Mouse (Mus musculus) frontal cortex, postnatal 10 days (tissue): ENCODE measurements at regions not wholly inside any gene's neighbourhood (a gene's known extent, or its start where the extent isn't known, plus 50 kb on each side); places are given as distances from the start of the nearest gene placed in this dataset.
"Not testable (repeated sequence)": the region's sequence is repeated elsewhere in the genome, so short reads cannot be mapped to it uniquely, and the experiment has no call there.

Experiments used
- DNase-seq, 2 experiments: peaks; one replicate each; pipeline ENCODE4 v3.0.0; 2022; ENCODE audit warnings: low spot score in 2 of 2, mixed read lengths in 1 of 2

DNA sequence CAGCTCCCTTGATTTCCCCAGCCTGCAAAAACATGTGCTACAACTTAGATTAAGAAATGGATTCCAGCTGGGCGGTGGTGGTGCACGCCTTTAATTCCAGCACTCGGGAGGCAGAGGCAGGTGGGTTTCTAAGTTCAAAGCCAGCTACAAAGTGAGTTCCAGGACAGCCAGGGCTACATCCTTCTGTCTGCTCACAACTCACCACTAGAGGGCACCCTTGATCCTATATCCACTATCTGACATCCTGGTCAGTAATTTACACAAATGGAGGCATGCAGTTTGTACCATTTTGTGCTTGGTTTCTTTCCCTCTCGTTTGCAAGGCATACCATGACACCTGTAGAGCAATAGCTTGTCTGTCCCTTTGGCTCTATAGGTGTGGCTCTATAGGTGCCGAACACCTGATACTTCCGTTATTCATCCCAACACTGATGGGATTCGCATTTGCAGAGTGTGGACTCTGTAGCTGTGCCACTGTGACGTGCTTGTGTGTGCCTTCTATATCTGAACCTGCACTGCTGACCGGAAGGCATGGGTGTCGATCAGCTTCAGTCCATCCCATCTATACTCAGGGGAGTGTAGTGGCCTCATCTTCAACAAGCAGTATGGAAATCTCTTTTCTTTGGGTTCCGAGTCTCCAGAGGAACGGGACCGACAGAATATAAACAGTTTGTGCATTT, 108.4 kb upstream of the Spata13 start:
- DNase-seq, result peak in 1 of 2 experiments; percentile 54

DNA sequence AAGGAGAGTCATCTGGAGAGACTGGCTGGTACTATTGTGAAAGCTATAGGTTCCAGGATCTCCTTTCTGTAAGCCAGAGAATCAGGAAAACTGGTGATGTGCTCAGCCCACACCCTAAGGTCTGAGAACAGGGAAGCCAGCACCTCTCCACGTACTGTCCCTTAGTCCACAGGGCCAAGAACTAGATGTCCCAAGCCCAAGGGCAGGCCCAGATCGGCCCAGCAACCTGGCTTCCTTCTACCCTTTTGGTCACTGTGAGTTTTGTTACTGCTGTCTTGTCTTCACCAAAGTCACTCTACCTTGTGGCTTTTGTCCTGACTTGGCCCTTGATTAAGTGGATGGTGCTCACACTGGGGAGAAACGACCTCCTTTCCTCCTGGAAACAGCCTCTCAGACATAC, 107.8 kb upstream of the Spata13 start:
- no peak for DNase-seq

DNA sequence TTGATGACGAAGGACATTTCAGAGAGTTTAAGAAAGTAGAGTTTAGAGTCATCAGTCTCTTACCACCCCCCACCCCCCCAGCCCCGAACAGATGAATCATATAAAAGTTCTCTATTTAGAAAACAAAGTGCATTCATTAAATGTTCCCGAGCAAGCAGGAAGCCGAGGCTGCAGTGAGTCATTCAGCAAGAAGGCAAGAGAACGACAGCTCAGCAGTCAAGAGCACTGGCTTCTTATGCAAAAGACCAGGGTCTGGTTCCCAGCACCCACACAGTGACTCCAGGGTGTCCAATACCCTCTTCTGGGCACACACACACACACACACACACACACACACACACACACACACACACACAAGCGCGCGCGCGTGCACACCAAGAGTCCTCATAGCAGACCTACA, 107.0 kb upstream of the Spata13 start:
- no peak for DNase-seq

DNA sequence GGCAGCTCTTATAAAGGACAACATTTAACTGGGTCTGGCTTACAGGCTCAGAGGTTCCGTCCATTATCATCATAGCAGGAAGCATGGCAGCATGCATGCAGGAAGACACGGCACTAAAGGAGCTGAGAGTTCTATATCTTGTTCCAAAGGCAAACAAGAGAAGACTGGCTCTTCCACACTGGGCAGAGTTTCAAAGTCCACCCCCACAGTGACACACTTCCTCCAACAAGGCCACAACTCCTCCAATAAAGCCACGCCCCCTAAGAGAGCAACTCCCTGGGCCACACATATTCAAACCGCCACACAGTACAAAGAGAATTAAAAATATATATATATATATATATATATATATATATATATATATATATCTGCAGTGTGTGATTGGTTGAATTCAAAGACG, 105.8 kb upstream of the Spata13 start:
- DNase-seq, result no peak

DNA sequence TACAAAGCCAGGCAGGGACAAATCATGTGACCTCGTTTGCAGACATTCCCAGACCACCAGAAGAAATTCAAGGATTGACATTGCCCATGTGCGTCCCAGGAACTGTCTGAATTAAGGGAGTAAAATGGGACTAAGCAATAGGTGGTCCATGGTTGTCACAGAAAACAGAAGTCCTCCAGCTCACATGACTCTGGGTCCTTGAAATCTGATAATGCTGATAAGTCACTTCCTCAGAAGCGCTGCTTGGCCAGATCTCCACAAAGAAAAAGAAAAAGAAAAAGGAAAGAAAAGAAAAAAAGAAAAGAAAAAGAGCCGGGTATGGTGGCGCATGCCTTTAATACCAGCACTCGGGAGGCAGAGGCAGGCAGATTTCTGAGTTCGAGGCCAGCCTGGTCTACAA, 105.3 kb upstream of the Spata13 start:
- no peak for DNase-seq

DNA sequence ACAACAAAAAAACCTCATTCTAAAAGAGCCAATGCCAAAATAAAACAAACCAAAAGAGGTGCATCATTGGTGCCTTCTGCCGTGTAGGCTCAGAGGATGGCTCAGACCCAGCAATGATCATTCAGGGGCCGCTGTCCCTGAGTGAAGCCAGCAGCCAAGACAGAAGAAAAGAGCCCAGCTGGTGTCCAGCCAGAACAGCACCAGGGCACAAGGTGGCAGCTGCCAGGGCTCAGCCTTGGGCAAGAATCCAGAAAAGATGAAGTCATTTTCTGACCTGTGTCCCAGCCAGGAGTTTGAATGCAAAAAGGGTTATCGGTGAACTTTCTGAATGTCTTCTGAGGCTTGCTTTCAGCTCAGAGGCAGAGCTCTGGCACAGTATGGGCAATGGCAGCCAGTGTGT, 104.8 kb upstream of the Spata13 start:
- DNase-seq, result peak in 1 of 2 experiments; percentile 37

DNA sequence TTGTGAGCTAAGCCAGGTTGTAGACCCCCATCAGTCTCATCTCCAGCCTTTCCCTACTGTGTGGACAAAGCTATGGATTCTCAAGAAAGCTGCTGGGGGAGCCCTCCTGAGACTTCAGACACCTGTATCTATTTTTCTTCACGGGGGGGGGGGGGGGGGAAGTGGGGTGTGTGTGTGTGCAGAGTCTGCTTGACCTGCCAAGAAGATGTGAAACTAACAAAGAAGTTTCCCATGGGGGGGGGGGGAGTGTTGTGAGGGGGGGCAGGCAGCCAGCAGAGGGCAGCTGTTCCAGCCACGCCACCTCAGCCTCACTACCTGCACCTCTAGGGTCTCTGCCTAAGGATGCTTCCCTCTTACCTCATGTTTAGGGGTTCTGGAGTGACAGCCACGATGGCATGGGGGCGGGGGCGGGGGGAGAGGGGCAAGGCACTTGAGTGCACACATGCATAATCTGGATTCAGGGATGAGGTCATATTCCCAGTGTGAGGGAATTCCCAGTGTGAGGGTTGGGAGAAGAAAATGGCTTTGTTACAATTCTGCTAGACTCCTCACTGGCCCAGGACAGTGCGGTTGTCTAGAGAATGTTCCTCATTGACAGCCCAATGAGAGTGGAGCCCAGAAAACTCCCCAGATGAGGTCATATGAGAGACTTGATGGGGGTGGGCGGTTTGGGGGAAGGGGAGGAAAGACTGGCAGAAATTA, 104.0 kb upstream of the Spata13 start:
- DNase-seq, result no peak

DNA sequence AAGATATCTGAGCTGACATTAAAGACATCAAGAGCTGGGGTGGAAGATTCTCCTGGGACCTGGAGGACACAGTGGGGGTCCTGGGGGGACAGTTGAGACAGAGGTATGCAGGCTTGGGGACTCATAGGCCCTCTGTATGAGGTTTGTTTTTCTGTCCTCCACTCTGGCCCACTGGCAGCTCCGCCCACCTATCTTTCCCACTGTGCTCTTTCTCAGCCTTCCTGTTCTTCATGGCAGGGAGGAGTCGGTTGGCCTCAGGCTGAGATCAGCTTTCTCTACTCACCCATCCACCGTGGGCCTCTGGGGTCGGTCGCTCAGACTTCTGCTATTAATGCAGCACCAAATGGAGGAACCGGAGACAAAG, 103.5 kb upstream of the Spata13 start:
- DNase-seq, result no peak

DNA sequence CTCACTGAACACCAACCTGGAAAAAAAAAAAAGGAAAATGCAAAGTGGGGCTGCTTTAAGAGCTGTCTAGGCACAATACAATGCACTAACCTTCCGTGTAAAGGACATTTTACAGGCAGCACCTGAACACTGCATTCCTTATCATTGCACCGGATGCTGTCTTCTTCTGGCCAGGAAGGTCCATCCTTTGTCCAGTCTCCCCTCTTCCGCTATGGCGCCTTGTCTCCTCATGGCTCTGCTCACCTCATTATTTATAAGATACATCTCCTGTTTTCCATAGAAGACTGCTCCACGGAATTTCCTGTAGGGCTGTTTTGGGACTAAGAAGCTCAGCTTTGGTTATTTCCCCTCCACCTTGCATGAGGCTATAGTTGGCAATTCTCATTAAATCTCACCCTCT, 102.8 kb upstream of the Spata13 start:
- DNase-seq, result no peak

DNA sequence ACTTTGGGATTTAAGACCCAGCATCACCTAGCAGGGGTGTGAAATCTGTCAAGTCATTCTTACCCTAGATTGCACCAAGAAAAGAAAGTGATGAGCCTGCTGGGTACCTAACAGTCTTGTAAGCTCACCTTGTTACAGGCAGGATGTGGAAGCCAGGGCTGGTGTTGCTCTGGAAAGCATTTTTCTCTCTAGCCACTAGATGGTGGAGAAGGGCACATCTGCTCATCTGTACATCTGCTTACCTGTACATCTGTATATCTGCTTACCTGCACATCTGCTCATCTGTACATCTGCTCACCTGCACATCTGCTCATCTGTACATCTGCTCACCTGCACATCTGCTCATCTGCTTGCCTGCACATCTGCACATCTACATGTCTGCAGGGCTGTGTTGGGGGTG, 102.0 kb upstream of the Spata13 start:
- no peak for DNase-seq

DNA sequence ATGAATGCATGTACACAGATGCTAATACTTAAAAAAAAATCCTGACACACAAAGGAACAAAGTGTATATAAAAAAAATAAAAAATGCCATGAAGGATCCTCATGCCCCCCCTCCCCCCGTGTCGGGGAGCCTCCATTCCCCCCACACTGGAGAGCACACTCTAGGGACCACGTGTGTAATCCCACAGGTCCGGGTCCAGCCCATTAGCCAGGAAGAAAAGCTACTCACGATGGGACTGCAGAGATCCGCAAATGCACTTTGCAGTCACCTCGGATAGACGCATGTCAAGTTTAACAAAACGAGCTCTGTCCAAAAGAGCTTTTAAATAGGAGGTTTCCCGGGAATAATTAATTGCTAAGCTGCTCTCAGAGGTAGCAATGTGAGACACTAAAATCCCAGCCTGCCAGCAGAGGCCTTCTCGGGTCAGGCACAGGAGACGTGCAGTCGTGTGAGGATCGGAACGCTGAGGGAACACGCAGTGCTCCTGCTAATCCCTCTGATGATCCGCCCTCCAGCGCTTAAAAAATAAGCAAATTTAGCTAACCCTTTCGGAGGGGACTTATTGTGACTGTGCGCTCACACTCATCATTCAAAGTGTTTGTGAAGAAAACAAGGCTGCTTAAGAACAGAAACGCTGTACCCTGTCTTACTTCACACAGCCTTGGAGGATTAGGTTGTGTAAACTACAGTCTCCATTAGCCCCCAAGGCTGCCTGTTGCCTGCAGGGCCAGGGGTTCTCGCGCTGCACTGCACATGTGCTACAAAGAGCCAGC, 100.2 kb upstream of the Spata13 start:
- DNase-seq, result no peak

DNA sequence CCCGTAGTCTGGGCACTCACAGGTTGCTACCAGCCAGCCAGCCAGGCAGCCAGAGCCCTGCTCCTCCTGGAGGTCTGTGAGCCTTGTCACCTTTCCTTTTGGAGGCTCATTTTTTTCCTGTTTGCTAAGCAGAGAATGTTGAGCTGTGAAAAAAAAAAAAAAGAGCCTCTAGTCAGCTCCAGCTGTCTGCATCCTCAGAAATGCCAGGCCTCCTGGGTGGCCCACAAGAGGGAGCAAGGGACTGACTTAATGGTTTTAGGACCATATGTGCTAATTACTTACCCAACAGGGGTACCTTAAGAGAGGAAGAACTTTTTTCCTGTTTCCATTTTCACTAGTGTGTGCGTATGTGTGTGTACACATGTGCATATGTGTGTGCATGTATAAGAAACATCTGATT, 94.8 kb upstream of the Spata13 start:
- DNase-seq, result no peak

DNA sequence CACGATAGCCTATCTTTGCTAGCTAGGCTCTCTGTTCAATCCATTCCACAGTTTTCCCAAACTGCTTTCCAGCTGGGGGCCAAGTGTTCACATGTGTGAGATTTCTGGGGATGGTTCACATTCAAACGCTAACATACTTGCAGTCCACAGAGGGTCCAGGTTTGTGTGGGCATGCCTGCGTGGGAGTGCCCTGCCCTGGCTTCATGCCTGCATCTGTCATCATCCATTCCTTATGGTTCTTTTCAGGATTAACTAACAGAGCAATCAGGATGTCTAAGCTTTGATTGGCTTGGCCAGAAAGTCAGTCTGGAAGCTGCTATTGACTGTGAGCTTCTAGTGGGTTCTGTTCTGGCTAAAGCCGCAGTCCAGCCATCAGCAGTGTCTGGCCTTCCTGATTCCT, 93.7 kb upstream of the Spata13 start:
- no peak for DNase-seq

DNA sequence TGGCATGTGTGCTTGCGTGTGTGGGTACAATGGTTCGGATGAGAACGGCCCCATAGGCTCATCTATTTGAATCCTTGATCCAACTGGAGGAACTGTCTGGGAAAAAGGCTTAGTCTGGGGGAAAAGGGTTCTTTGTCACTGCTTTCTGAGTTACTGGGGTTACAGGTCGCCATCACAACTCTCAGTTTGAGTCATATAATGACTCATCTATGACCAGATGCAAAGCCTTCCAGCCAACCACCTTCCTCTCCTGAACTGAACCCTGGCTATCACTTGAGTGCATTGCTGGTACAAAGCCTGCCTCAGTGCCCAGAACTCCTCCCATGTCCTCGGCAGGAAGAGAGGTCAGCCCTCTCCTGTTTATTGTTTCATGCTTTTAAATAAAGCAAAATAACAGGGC, 92.2 kb upstream of the Spata13 start:
- no peak for DNase-seq

DNA sequence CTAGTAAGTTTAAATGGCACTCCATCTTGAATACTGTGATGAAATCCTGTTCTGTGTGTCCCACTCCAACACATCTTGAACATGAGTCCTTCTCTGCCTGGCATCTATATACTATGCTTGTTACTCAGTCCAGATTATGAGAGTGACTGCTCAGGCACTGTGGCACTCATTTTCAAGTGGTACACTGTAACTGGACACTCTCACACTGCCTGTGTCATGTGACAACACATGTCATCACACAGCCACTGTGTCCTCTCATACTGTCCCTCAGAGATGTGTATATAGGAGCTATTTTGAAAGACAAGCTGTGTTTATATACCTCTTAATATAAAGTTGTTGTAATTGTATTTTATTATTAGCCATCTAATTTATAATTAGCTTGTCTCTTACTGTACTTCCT, 89.0 kb upstream of the Spata13 start:
- DNase-seq, result no peak

DNA sequence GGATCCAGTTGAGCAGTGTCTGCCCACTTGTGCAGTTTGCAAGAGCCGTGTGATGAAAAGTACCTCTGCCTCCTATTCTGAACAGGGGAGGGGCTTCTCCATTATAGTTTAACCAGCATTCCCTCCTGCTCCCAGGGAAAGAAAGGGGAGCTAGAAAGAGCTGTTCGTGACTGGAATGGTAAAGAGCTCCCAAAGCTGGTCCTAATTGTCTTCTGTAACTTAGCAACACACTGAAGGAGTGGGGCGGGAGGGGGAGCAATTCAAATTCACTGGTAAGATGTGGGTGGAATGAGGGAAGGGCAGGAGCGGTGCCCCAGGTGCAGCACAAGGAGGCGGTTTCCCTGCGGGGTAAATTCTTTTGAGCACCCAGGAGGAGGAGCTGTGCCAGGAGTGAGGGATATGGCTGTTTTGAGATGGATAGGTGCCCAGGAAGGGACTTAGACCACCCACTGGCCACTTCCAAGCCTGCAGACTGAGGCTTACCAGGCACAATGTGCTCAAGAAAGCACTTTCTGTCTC, 79.5 kb upstream of the Spata13 start:
- DNase-seq, result peak; percentile 77 to 87

DNA sequence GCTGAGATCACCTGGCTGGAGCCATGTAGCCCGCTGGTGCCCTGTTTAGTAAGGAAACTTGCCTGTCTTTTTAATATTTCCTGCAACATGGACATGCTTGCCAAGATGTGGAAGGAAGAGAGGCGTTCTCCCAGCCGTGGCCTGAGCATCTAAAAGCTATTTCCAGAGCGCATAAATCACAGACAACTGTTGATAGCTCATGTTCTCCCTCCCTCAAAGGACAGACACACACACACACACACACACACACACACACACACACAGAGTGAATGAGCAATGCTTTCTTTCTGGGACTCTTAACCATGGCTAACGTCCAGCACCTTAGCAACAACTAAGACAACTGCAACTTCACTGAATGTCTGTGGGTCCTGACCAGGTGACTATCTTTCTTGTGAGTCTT, 77.3 kb upstream of the Spata13 start:
- DNase-seq, result no peak

DNA sequence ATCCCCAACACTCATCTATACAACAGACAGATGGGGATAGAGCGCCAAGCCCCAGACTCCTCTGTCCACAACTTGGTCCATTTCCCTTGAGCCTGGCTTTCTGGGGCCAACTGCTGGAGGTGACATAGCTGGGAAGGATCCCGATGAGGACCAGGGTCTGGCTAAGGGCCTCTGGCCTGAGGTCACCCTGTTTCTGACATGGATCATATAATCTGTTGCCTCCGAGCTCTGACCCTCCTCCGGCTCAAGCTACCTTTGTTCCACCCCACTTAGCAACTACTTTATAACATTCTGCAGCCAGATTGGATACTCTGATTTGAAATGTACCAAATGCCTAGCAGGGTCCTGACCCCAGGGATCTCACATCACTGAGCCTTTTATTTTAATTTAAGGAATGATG, 76.8 kb upstream of the Spata13 start:
- DNase-seq, result no peak

DNA sequence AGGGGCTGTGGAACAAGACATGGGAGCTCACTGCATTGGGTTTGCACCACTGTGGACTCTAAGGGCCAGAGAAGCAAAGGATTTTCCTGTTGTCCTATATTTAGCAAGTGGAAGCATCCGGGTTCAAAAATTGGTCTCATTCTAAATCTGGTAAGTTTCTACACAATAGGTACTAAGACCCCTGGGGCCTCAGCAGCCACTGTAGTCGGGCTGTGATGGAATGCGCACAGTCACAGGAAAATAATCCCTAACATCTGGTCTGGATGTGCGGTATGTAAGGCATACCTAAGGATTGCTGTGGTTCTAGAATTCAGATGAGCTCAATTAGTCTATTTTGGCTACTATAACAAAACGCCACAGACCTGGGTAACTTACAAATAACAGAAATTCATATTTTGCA, 74.4 kb upstream of the Spata13 start:
- no peak for DNase-seq

DNA sequence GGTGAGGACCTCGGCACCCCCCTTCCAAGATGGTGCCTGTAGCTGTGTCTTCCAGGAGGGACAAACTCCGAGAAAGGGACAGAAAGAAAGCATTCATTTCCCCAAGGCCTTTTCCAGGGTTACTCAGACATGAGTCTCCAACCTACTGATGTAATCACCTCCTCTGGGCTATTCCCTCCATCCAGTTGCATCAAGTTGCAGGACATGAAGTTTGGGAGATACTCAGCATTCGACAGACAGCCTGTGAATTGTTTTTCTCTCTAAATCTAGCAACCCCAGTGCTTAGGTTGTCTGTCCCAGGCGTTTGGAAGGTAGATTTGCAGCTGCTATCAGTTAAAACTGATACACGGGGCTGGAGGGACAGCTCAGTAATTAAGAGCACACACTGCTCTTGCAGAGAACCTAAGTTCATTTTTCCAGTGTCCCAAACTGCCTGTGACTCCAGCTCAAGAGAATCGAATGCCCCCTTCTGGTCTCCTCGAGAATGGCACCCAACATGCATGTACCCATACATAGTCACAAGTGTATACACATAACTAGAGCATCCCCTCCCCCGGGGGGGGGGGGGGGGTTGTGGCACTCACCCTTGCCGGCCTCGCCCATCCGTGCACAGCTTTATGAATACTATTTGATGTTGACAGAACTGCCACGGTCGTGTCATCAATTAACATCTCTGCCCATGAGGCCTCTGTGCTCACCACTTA, 73.8 kb upstream of the Spata13 start:
- DNase-seq, result no peak

DNA sequence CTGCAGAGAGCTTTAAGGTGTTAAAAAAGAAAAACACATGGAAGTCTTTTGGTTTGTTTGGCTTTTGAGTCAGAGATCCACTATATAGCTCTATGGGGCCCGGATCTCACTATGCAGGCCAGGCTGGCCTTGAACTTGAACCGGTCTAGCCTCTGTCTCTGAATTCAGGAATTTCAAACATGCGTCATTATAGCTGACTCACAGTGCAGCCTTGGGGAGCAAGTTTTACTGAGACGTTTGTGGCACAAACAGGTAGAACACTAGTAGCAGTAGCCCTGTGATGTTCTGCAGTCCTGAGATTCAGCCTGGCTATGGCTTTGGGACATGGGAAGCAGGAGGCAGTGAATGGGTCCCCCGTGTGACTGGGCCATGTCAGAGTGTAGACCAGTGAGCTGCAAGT, 57.5 kb upstream of the Spata13 start:
- no peak for DNase-seq

DNA sequence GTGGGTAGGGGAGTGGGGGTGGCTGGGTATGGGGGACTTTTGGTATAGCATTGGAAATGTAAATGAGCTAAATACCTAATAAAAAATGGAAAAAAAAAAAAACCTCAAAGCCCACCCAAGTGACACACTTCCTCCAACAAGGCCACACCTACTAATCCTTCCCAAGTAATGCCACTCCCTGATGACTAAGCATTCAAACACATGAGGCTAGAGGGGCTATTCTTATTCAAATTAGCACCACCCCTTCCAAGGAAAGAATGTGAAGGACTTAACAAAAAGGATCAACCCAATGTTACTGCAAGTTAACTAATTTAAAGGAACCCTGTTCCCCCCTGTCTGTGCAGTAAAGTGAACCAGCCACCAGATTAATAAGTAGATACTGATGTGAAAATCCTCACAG, 53.7 kb upstream of the Spata13 start:
- not testable (repeated sequence) for DNase-seq
